Mouse (Mus musculus): ENCODE results near the gene Irgq. TPM values are rescaled to one million over a fixed set of nuclear protein-coding genes. Genes with fewer than 3 reads are reported as not detected.

Gene Irgq
- total and polyA plus RNA-seq, 3 experiments: 5.1 to 10.1 (median 9.9) TPM

DNA sequence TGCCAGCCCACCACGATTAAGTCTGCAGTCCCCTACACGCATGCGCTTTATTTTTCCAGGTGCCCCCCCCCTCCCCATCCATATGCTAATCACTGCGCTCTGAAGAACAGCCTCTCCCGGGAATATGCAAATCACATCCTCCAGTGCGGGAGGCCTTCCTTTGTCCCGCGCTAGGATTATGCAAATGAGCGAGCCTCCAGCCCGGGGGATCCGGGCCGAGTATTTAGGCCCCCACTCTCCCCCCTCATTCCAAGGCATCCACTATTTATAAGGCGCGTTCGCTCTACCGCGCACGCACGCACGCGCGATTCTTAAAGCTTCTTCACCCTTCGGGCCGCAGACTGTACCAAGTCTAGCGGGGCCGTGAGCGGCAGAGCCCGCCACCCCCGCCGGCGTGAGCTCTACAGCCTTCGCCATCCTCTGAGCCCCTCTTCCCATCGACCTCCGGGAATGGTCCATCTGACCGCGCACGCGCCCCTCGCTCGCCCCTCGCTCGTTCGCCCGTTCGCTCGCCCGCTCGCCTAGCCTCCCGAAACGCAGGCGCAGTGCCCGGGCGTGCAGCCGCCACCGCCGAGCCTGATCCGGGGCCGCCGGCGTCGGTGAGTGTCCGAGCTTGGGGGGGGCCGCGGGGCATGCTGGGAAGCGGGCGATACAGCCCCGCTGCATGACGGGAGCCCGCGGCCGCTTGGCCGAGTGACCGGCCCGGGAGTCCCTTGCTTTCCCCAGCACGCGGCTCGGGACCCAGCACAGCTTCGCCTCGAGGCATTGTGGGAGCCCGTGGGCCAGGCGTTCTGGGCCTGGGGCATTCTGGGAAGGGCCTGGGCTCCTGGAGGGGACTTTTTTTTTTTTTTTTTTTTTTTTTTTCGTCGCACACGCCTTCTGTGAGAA lies 23.4 kb upstream of the Irgq start, which contains the start of gene Zfp428 (continued):
- TF ChIP-seq NRF1 (IDR thresholded peaks at IDR 0.05; ENCODE audit: low read depth, low read length): peak; percentile 82
- TF ChIP-seq MYC (IDR thresholded peaks at IDR 0.05; ENCODE audit: low read depth, low read length): peak; percentile 80; the same call in 1 of the 2 replicates
- no peak for TF ChIP-seq JUN (IDR thresholded peaks at IDR 0.05; ENCODE audit: insufficient read depth, low read depth, low read length)
- peak; percentile 63 for TF ChIP-seq ZMIZ1 (IDR thresholded peaks at IDR 0.05; ENCODE audit: low read depth, low read length)
- 0 out of 2 replicates have a peak, but pooled peaks have one; percentile 54 for TF ChIP-seq MEF2A (IDR thresholded peaks at IDR 0.05; ENCODE audit: borderline replicate concordance, low read depth, low read length)
- TF ChIP-seq TBP (conservative IDR thresholded peaks at IDR 0.05; ENCODE audit: low read depth, low read length): peak; percentile 52; the same call in 1 of the 2 replicates
- TF ChIP-seq MAZ (IDR thresholded peaks at IDR 0.05; ENCODE audit: low read depth, low read length): peak; percentile 75; the same call in 1 of the 2 replicates
- peak; percentile 66; the same call in 1 of the 2 replicates for TF ChIP-seq POLR2AphosphoS2 (IDR thresholded peaks at IDR 0.05; ENCODE audit: low read depth, low read length)

GRCm38 (mm10) chr7:24507726-24508114 lies 22.8 kb upstream of the Irgq start:
- peak overlapping the region; percentile 74 for H3K4me2 ChIP-seq (ENCODE audit: insufficient read depth, low read depth, poor library complexity, severe bottlenecking)
- H3K27me3 ChIP-seq (replicated peaks): no peaks in the 10 kb centered on the region
- in situ Hi-C loops (cut with MboI; ENCODE audit: low pct_ligation_motif_present, low pct_unique_long_range_greater_than_20kb, low sequenced_read_pairs): no loop called here
- dilution Hi-C loops (cut with MboI; ENCODE audit: extremely low pct_ligation_motif_present, extremely low pct_unique_long_range_greater_than_20kb, low sequenced_read_pairs): no loop called here
- DNase-seq (ENCODE audit: extremely low read depth): no peak
- H3K4me3 ChIP-seq (replicated peaks in 1 of 3; ENCODE audit: low read depth in 2 of 3, low read length in 2 of 3, poor library complexity in 1 of 3): peak overlapping the region; percentile 75 to 88 (median 76)
- TF ChIP-seq MXI1 (IDR thresholded peaks at IDR 0.05; ENCODE audit: low read depth, low read length) (no peak; the same call in 1 of the 2 replicates), KAT2A (IDR thresholded peaks at IDR 0.05; ENCODE audit: insufficient replicate concordance, low read length) (0 out of 2 replicates have a peak, but pooled peaks have one; percentile 0), SIN3A (IDR thresholded peaks at IDR 0.05; ENCODE audit: low read length) (peak; percentile 42; the same call in 1 of the 2 replicates), CTCF (conservative IDR thresholded peaks at IDR 0.05 in 1 of 2, IDR thresholded peaks at IDR 0.05 in 1 of 2; ENCODE audit: low read depth in 2 of 2, low read length in 2 of 2) (no peak), TCF12 (IDR thresholded peaks at IDR 0.05; ENCODE audit: low read depth, low read length) (no peak), HCFC1 (IDR thresholded peaks at IDR 0.05; ENCODE audit: low read depth, low read length) (0 out of 2 replicates have a peak, but pooled peaks have one; percentile 4), GABPA (IDR thresholded peaks at IDR 0.05; ENCODE audit: insufficient replicate concordance, low read depth, low read length) (no peak)
- peaks cover 0 to 25% of the 10 kb centered on the region in 2 experiments; a peak in 2 of 4 replicates for H3K4me1 ChIP-seq (ENCODE audit: control insufficient read depth in 1 of 2, insufficient read depth in 2 of 2)
- H3K27ac ChIP-seq (ENCODE audit: insufficient read depth, low read depth): peak overlapping the region; percentile 61; the same call in 1 of the 2 replicates
- 0 out of 2 replicates have a peak, but pooled peaks cover 2% of the 10 kb centered on the region for H3K79me2 ChIP-seq (replicated peaks; ENCODE audit: control insufficient read depth, extremely low read depth, insufficient read depth, poor library complexity, severe bottlenecking)
- peak overlapping the region; percentile 66 for H3K9ac ChIP-seq (ENCODE audit: insufficient read depth, low read depth)
- no peaks in the 10 kb centered on the region for H3K9me3 ChIP-seq (replicated peaks; ENCODE audit: low read length)
- peaks cover 0 to 16% of the 10 kb centered on the region in 2 experiments for H3K36me3 ChIP-seq (replicated peaks in 1 of 2; ENCODE audit: control insufficient read depth in 1 of 2, insufficient read depth in 1 of 2, low read length in 1 of 2)

Measured in CH12.LX (cell line).